Mouse (Mus musculus) heart, embryonic 12.5 days (tissue): ENCODE results near the gene Cpn2. TPM values are rescaled to one million over a fixed set of nuclear protein-coding genes. Genes with fewer than 3 reads are reported as not detected.

Source experiments
- ATAC-seq: fragments of 200-750 bp; cut with Nextera tagmentation; 2 replicates; pipeline ENCODE4 v1.8.0; 2017; ENCODE audit warnings: moderate TSS enrichment, moderate library complexity; ENCODE audit not compliant: insufficient number of reproducible peaks, low FRiP score
- H3K27ac ChIP-seq: fragments of 300-500 bp; sonication (generic); 2 replicates; pipeline ENCODE4 v1.5.1; 2016; ENCODE audit warnings: mild to moderate bottlenecking, moderate library complexity; ENCODE audit not compliant: poor library complexity, severe bottlenecking
- H3K27me3 ChIP-seq: fragments of 300-500 bp; sonication (generic); replicated peaks from 2 replicates; pipeline ENCODE4 v1.6.1; 2016; ENCODE audit warnings: mild to moderate bottlenecking, moderate library complexity
- H3K36me3 ChIP-seq: fragments of 300-500 bp; sonication (generic); 2 replicates; pipeline ENCODE4 v1.6.1; 2016; ENCODE audit warnings: mild to moderate bottlenecking, moderate library complexity
- H3K4me1 ChIP-seq: fragments of 300-500 bp; sonication (generic); replicated peaks from 2 replicates; pipeline ENCODE4 v1.6.1; 2016; ENCODE audit warnings: mild to moderate bottlenecking
- H3K4me2 ChIP-seq: fragments of 300-500 bp; sonication (generic); 2 replicates; pipeline ENCODE4 v1.6.1; 2016; ENCODE audit warnings: mild to moderate bottlenecking, moderate library complexity
- H3K4me3 ChIP-seq: fragments of 300-500 bp; sonication (generic); 2 replicates; pipeline ENCODE4 v1.5.1; 2016; ENCODE audit warnings: mild to moderate bottlenecking
- H3K9ac ChIP-seq: fragments of 300-500 bp; sonication (generic); 2 replicates; pipeline ENCODE4 v1.6.1; 2016; ENCODE audit warnings: mild to moderate bottlenecking, moderate library complexity
- H3K9me3 ChIP-seq: fragments of 300-500 bp; sonication (generic); replicated peaks from 2 replicates; pipeline ENCODE4 v1.6.1; 2016; ENCODE audit warnings: mild to moderate bottlenecking, moderate library complexity
- WGBS: fragments of 180-500 bp; shearing (Covaris S2); methylation state at CpG from one replicate; pipeline ENCODE4 v1.1.7; 2016; 5-methylcytosine and 5-hydroxymethylcytosine counted together
- polyA plus RNA-seq: library from polyadenylated mRNA; unstranded; fragments of >200 nt; fragmentation: Nextera tagmentation; extraction: Ambion mirVana; gene quantifications from 2 replicates; pipeline ENCODE4 v1.2.1, GENCODE M21; 2016

Gene Cpn2
- polyA plus RNA-seq, 1 experiment from 2014 or later = not detected

DNA sequence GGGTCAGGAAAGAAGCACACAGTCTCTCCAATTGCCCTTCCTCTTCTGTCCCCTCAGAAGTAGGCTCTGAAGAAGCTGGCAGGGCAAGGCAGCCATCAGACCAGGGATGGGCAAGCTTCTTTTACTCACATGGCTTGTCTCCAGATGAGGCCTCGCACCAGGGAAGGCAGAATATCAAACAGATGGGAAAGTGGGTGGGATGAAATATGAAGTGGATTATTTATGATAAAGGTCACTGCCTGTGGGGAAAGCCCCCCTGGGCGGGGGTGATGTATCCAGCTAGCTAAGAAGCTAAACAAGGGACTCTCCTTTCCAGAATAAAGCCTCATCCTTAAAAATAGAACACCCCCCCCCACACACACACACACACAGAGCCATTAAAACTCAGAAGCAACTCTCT, 31.7 kb downstream of the Cpn2 start:
- Histone ChIP-seq H3K9ac (no peak overlapping the region), H3K4me1 (peaks cover 15% of the 10 kb centered on the region)
- WGBS = 45% methylated on average over 2 of the region's 2 CpGs

DNA sequence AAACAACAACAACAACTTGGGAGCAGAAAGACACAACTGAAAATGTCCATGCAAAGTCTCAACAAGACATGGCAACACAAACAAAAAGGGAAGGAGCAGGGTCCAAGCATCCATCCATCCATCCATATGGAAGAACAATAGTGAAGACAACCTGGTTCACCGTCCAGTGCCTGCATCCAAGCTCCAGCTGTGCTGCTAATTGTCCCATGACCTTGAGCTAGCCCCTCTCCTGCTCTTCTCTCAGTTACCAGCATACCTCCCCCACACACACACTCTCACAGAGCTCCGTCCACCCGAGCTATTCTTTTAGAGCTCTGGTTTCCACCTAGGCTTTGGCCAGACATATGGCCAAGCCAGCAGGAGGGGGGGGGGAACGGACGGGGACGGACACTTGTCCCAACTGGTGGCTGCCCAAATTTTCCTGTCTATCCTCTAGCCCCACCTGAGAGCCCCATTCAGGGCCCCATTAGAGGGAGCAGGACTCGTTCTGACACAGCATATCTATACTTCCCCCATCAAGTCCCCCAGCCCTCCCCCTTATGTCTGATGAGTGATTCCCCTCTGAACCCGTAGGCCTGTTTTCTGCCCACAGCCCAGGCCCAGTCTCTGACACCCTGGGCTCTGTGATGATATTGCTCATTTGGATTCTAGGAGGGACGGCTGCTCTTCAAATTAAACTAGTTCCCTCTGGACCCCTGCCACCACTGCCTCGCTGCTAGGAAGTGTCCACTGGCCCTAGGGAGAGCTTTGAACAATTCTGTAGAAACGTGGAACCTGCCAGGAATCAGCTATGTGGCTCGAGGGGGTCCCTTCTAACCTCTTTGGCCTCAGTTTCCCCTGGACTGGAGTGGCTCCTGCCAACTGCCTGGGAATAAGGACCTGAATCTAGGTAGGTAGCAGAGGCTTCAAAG, 32.4 kb downstream of the Cpn2 start:
- Histone ChIP-seq H3K27me3 (peaks cover 72% of the 10 kb centered on the region), H3K4me2 (no peak overlapping the region), H3K9me3 (no peaks in the 10 kb centered on the region), H3K27ac (no peak overlapping the region), H3K36me3 (no peaks in the 10 kb centered on the region), H3K4me3 (no peak overlapping the region), H3K4me1 (peaks cover 15% of the 10 kb centered on the region), H3K9ac (no peak overlapping the region)
- no peak for ATAC-seq
- 53% methylated on average over 12 of the region's 12 CpGs for WGBS

More for the DNA sequence above, 31.7 kb downstream of the Cpn2 start:
- ATAC-seq = no peak
- H3K36me3 ChIP-seq = no peaks in the 10 kb centered on the region
- H3K27me3 ChIP-seq = peaks cover 76% of the 10 kb centered on the region
- H3K27ac ChIP-seq = no peak overlapping the region
- H3K4me3 ChIP-seq = no peak overlapping the region
- H3K9me3 ChIP-seq = no peaks in the 10 kb centered on the region
- peak overlapping the region; percentile 85 for H3K4me2 ChIP-seq

- peaks cover 15% of the 10 kb centered on the region for H3K4me1 ChIP-seq
These were observed 33.2 kb downstream of the Cpn2 start for GRCm38 (mm10) chr16:30234077-30234476.

GRCm38 (mm10) chr16:30231882-30232604, 35.3 kb downstream of the Cpn2 start:
- no peaks in the 10 kb centered on the region for H3K9me3 ChIP-seq
- no peaks in the 10 kb centered on the region for H3K36me3 ChIP-seq
- peaks cover 18% of the 10 kb centered on the region for H3K4me1 ChIP-seq
- H3K27me3 ChIP-seq = peaks cover 53% of the 10 kb centered on the region
- H3K4me3 ChIP-seq = no peak overlapping the region
- no peak overlapping the region for H3K27ac ChIP-seq
- 42% methylated on average over 13 of the region's 13 CpGs for WGBS
- H3K4me2 ChIP-seq = no peak overlapping the region
- ATAC-seq = no peak
- H3K9ac ChIP-seq = no peak overlapping the region

More at GRCm38 (mm10) chr16:30234077-30234476, 33.2 kb downstream of the Cpn2 start:
- Histone ChIP-seq H3K36me3 (no peaks in the 10 kb centered on the region), H3K4me3 (no peak overlapping the region), H3K27ac (no peak overlapping the region), H3K9ac (no peak overlapping the region), H3K4me2 (no peak overlapping the region), H3K9me3 (no peaks in the 10 kb centered on the region), H3K27me3 (peaks cover 68% of the 10 kb centered on the region)
- no peak for ATAC-seq
- 44% methylated on average over 8 of the region's 8 CpGs for WGBS

DNA sequence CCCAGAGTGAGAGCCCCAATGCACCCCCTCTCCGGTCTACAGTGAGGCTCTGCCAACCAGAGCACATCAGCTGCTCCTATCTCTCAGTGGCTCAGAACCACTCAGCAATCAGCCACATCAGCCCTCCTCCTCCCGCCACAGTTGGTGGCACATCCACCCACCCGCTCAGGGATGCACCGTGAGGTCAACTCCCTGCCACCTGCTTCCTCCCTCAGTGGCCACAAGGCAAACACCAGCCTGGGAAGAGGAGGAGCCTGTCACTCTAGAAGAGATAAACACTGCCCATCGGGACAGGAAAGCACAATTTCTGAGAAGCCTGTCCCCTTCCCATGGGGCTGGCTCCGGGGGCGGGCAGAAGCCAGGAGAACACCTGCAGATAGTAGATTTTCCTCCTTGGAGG, 39.9 kb downstream of the Cpn2 start:
- WGBS = 34% methylated on average over 7 of the region's 7 CpGs
- peaks cover 7% of the 10 kb centered on the region; the same call in 1 of the 2 replicates for H3K4me1 ChIP-seq
- ATAC-seq = no peak

DNA sequence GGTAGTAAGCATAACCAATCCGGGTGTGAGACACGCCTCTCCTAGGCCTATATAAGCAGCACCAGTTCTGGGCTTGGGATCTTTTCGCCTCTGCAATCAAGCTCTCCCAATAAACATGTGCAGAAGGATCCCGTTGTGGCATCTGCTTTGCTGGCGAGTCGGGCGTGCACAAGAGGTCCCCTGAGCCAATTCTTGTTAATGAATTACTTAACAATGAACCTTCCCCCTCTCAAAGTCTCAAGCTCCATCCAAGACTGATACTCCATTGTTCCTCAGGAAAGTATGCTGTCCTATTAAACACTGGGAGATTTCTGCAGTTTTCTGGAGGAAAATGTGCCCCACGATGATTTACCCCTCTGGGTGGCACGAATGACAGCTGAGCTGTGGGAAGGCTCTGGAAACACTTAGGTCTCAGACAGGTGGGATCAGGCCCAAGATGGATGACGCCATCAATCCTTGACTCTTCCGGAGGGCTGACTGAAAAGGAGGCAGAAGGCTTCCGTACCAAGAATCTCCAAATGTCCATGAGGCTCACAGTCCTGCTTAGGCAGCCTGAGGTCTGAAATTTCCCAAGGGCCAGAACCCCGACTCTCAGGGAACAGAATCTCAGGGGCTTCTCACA, 46.0 kb downstream of the Cpn2 start:
- no peak overlapping the region for H3K27ac ChIP-seq
- no peak for ATAC-seq
- H3K27me3 ChIP-seq = peaks cover 16% of the 10 kb centered on the region; the same call in 1 of the 2 replicates
- no peak overlapping the region for H3K9ac ChIP-seq
- no peaks in the 10 kb centered on the region for H3K36me3 ChIP-seq
- no peaks in the 10 kb centered on the region for H3K9me3 ChIP-seq
- no peak overlapping the region for H3K4me2 ChIP-seq
- no peaks in the 10 kb centered on the region; the same call in 1 of the 2 replicates for H3K4me1 ChIP-seq
- 81% methylated on average over 13 of the region's 13 CpGs for WGBS
- no peak overlapping the region for H3K4me3 ChIP-seq

More for the DNA sequence above, 39.9 kb downstream of the Cpn2 start:
- Histone ChIP-seq H3K4me2 (no peak overlapping the region), H3K36me3 (no peaks in the 10 kb centered on the region), H3K9ac (no peak overlapping the region), H3K9me3 (no peaks in the 10 kb centered on the region), H3K27ac (no peak overlapping the region), H3K27me3 (peaks cover 27% of the 10 kb centered on the region), H3K4me3 (no peak overlapping the region)

GRCm38 (mm10) chr16:30215811-30216210, 51.5 kb downstream of the Cpn2 start:
- Histone ChIP-seq H3K36me3 (no peaks in the 10 kb centered on the region), H3K9me3 (no peaks in the 10 kb centered on the region), H3K4me3 (no peak overlapping the region), H3K27ac (no peak overlapping the region), H3K27me3 (peaks cover 20% of the 10 kb centered on the region), H3K4me2 (no peak overlapping the region), H3K9ac (no peak overlapping the region), H3K4me1 (no peaks in the 10 kb centered on the region; the same call in 1 of the 2 replicates)
- ATAC-seq = no peak
- 14% methylated on average over 2 of the region's 2 CpGs for WGBS

DNA sequence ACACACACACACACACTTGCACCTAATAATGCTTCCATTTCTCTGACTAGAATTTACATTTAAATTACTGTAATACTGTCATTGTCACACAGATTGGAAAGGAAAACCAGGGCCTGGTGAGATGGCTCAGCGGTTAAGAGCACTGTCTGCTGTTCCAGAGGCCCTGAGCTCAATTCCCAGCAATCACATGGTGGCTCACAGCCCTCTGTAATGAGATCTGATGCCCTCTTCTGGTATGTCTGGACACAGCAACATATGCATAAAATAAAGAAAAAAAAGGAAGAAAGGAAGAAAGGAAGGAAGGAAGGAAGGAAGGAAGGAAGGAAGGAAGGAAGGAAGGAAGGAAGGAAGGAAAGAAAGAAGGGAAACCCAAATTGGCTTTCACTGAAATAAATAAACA, 53.7 kb downstream of the Cpn2 start:
- Histone ChIP-seq H3K4me3 (no peak overlapping the region), H3K9ac (no peak overlapping the region), H3K4me2 (no peak overlapping the region), H3K4me1 (no peaks in the 10 kb centered on the region; the same call in 1 of the 2 replicates), H3K27me3 (peaks cover 13% of the 10 kb centered on the region), H3K27ac (no peak overlapping the region), H3K36me3 (no peaks in the 10 kb centered on the region), H3K9me3 (peaks cover 3% of the 10 kb centered on the region; the same call in 1 of the 2 replicates)
- WGBS = 69% methylated on average over 1 of the region's 1 CpGs
- ATAC-seq = no peak

DNA sequence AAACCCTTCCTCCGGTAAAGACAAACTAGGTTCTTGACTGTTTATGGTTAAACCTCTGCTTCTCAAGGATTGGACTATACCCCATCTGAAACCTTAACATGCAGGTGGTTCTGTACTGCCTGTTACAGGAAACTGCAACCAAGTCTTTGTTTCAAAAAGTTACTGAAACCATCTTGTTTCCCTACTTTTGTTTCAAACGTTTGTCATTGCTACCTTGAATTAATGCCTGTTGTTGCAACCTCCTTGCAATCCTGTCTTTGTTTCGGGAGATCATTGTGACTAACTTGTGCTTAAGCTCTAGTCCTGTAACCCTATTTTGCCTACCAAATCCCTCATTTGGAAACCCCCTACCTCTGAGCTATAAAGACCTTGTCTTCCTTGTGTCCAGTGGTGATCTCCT, 55.3 kb downstream of the Cpn2 start:
- H3K36me3 ChIP-seq = no peaks in the 10 kb centered on the region
- no peak overlapping the region for H3K9ac ChIP-seq
- peaks cover 10% of the 10 kb centered on the region for H3K27me3 ChIP-seq
- no peak overlapping the region for H3K27ac ChIP-seq
- ATAC-seq = no peak
- no peak overlapping the region for H3K4me3 ChIP-seq
- no peaks in the 10 kb centered on the region for H3K4me1 ChIP-seq
- 67% methylated on average over 3 of the region's 3 CpGs for WGBS
- no peak overlapping the region for H3K4me2 ChIP-seq
- peaks cover 3% of the 10 kb centered on the region; the same call in 1 of the 2 replicates for H3K9me3 ChIP-seq

DNA sequence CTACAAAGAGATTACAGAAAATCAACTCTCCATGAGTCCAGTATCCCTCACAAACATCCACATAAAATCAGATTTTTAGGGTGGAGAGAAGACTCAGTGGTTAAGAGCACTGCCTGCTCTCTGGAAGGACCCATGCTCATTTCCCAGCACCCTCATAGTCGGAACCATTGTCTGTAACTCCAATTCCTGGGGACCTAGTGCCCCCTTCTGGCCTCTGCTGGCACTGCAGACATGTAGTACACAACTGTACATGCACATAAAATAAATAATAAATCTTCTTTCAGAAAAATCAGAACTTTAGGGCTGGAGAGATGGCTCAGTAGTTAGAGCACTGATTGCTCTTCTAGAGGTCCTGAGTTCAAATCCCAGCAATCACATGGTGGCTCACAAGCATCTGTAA, 58.0 kb downstream of the Cpn2 start:
- Histone ChIP-seq H3K4me2 (no peak overlapping the region), H3K27ac (no peak overlapping the region), H3K4me1 (no peaks in the 10 kb centered on the region), H3K27me3 (peaks cover 16% of the 10 kb centered on the region), H3K9me3 (peaks cover 3% of the 10 kb centered on the region; the same call in 1 of the 2 replicates), H3K36me3 (no peaks in the 10 kb centered on the region), H3K9ac (no peak overlapping the region), H3K4me3 (no peak overlapping the region)
- WGBS = 89% methylated on average over 1 of the region's 1 CpGs
- no peak for ATAC-seq

GRCm38 (mm10) chr16:30207991-30208390, 59.3 kb downstream of the Cpn2 start:
- Histone ChIP-seq H3K9me3 (peaks cover 3% of the 10 kb centered on the region; the same call in 1 of the 2 replicates), H3K4me1 (no peaks in the 10 kb centered on the region), H3K9ac (no peak overlapping the region), H3K27ac (no peak overlapping the region), H3K36me3 (no peaks in the 10 kb centered on the region), H3K27me3 (peaks cover 16% of the 10 kb centered on the region), H3K4me3 (no peak overlapping the region), H3K4me2 (no peak overlapping the region)
- no peak for ATAC-seq
- 85% methylated on average over 7 of the region's 7 CpGs for WGBS
